Mouse (Mus musculus): ENCODE measurements at regions not wholly inside any gene's neighbourhood (a gene's known extent, or its start where the extent isn't known, plus 50 kb on each side); places are given as distances from the start of the nearest gene placed in this dataset.
A peak's percentile ranks its signal among the peaks of the same experiment; 100 is the strongest.

- peak; percentile 57 for DNase-seq
These were observed 404.7 kb downstream of the Pla2g4a start for GRCm38 (mm10) chr1:149556381-149556780.

GRCm38 (mm10) chr1:149555355-149556007 is 405.6 kb downstream of the Pla2g4a start:
- no peak for DNase-seq

GRCm38 (mm10) chr1:149546076-149546475 is 415.0 kb downstream of the Pla2g4a start:
- no peak for DNase-seq

- DNase-seq = no peak
These were observed 419.7 kb downstream of the Pla2g4a start for GRCm38 (mm10) chr1:149541386-149541785.

- no peak for DNase-seq
These were observed 427.4 kb downstream of the Pla2g4a start for GRCm38 (mm10) chr1:149533651-149534050.

All from adrenal gland, postnatal 10 days (tissue).